Mouse (Mus musculus): ENCODE measurements at regions not wholly inside any gene's neighbourhood (a gene's known extent, or its start where the extent isn't known, plus 50 kb on each side); places are given as distances from the start of the nearest gene placed in this dataset.

DNA sequence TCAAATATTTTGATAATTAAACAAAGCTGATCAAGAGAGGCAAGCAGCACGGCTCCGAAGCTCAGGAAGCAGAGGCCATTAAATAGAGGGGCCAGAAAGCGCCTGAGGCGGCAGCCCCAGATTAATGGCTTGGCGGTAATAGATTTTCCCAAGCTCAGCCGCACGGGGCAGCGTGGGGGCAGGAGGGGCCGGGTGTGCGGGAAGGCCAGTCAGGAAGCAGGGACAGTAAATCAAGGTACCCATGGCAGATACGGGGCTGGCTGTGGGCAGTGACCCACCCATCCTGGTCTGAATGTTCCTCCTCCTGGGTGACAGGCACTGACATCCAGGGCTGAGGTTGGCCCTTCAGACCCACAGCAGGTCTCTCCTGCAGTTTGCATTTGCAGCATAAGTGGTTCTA is 55.9 kb upstream of the Ttc34 start:
- no peak for DNase-seq (ENCODE audit: low read depth, low spot score)

DNA sequence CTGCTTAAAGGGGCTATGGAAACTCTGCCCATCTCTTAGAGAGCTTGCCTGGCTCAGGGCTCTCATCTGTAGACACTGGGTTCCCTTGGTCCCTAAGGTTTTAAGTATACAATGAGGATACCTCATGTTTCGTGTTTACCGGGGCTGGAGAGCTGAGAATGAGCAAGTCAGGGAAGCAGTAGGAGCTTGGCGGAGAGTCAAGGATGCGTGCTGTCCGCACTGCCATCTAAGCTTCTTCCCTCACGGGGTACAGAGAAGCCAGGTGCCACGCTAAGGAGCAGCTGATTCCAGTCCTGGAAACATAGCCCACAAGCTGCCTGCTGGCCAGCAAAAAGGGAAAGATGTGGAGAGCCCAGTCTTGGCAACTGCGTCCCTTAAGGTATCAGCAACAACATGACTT is 55.0 kb upstream of the Ttc34 start:
- DNase-seq (ENCODE audit: low read depth, low spot score): no peak

DNA sequence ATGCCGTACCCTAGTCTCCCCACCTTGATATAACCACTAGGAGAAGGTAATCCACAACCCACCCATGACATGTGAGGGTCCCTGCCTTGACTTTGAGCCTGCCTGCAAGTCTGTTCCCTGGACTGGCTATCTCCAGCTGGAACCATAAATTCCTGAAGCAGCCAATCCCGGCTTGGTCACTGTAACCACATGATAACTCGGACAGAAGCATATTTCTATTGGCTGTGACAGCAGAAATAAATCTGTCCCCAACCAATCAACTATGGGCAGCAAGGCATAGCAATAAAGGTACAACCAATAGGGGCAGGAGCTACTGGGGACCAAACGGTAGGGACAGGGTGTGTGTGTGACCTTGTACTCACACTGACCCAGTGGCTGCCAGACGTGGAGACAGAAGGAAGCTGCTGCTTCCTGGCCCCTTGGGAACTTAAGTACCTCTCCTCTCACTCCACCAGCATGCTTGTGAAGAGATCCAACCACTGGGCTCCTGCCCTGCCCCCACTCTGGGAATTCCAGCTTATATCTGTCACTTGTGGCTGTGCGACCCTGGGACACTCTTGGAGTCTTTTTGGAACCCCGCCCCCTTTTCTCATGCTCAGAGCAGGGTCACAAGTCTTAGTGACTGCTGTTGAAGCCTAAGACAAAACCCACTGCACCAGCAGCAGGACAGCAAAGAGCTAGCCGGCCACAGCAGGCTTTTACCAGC is 51.8 kb upstream of the Ttc34 start:
- DNase-seq (ENCODE audit: low read depth, low spot score): peak; percentile 8

DNA sequence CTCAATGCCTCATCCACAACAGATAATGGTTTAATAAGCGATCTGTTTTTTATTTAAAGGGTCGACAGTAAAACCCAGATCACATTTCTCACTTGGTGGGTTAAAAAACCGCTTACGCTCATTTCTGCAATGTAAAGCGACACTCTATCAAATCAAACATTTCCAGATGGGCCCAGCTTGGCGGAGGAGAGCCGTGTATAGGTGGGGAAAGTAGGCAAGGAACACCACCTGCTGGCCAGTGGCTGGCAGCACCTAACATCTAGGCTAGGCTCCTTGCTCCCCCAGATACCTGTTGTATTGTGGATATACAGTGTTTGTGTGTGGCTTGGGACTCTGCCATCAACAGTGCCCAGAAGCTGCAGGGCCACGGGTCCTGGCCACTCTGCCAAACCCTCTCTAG is 50.1 kb upstream of the Ttc34 start:
- DNase-seq (ENCODE audit: low read depth, low spot score): no peak
